Mouse (Mus musculus) frontal cortex, postnatal 25 days (tissue): Measurements from ENCODE around the gene Noxo1.
"Not testable (repeated sequence)": the region's sequence is repeated elsewhere in the genome, so short reads cannot be mapped to it uniquely, and the experiment has no call there.

ENCODE experiments used
- DNase-seq, 2 experiments: peaks; one replicate each; pipeline ENCODE4 v3.0.0; 2022; ENCODE audit warnings: low spot score in 2 of 2

The Noxo1 gene

DNA sequence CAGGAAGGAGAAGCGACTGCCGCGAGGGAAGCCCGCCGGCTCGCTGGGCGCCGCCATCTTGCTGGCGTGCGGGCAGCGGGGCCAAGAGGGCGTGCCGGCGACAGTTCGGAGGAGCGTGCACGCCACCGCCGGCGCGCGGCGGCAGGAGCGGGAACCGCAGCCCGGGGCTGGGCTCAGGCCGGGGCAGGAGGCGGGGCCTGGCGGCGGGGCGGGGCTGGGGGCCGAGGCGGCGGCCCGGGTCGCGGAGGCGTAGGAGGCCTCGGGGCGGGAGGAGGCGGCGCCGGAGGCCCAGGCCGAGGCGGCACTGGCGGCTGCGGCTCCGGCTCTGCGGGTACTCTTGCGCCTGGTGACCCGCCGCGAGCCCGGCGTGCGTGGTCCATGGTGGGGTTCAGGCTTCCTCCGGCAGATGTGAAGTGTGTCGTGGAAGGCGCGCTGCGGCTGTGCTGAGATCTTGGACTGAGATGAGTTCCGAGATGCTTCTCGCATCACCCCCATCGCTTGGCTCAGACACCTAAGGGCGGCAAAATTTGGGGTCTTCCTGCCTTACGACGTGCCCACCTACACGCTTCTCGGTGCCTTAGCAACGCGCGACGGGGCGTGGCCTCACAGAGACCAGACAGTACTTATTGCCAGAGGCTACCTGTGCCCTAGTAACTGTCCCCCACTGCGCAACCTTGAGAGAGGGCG lies at the start of gene Noxo1, which contains the start of gene Gfer:
TSS of gene Noxo1 (plus strand) at position 224 of the 687 bp plus-strand sequence.
TSS of gene Gfer (minus strand) at position 146 of the 687 bp plus-strand sequence.
- DNase-seq, result peak; percentile 52 to 67

DNA sequence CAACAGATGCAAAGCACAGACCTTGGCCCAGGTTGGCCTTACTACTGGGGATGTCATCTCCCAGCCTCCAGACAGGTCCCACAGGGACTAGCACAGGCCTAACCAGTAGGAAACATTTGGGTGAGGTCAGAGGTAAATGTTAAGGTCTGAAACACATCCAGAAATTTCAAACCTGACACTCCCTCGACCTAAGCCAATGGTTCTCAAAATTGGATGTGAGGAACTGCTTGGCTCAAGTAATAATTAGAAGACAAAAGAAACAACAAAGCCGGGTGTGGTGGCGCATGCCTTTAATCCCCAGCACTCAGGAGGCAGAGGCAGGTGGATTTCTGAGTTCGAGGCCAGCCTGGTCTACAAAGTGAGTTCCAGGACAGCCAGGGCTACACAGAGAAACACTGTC lies 49.7 kb upstream of the Noxo1 start:
- DNase-seq, result no peak

DNA sequence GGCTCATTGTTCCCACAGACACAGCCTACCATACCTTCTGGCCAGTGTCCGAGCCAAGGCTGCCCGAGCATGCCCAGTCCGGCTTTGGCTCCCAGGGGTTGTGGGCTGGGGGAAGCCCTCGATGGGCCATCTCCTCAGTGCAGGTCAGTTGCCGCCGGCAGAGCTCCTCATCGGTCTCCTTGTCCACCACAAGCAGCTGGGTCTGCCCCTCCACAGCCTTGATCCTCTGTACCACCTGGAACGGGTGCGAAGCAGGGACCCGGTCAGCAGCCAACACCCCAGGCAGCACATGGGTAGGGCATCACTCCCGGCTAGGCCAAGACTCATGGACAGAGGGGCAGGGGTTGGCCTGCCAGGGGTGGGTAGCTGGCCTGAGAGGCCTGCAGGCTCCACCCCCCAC lies 48.5 kb upstream of the Noxo1 start:
- no peak for DNase-seq

DNA sequence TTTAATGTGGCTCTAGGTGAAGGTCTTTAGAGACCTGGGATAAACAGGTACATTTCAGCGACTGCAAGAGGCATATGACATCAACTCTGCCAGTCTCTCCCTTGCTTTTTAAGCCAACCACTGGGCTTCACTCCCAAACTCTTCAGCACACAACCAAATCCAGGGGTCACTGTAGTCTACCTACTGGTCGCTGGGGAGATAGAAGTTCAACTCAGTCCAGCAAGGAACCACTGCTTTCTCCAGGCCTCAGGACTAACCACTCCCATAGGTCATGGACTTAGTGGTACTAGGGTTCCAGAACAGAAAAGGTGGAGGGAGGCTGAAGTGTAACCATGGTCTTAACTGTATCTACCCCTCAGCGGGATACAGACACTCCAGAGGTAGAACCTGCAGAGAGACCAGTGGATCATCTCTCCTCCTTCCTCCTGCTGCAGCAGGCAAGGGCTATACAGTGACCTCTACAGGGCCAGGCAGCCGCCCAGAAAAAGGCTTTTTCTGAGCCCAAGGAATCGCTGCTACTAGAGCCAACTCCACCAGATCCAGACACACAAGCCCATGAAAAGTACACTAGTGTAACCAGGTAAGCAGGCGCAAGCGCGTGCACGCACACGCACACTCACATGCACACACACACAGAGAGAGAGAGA lies 47.2 kb upstream of the Noxo1 start:
- no peak for DNase-seq

DNA sequence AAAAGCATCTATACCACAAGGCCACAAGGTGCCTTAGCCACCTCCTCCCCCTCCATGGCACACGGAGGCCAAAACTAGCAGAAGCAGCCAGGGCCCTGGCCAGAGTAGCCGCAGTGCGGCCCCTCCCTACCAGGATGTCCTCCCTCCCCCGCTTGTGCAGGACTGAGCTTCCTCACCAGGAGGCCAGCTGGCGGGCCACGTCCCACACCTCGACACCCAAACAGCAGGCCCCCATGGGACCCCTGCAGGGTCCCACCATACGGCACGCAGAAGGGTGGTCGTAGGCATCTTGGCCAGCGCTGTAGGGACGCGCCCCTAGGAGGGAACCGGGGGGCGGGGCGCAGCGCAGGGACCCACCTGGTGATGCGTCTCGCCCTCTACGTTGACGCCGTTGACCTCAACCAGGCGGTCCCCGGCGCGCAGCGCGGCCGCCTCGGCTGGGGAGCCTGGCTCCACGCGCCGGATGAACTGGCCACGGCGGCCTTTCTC lies 46.4 kb upstream of the Noxo1 start:
- DNase-seq, result no peak

DNA sequence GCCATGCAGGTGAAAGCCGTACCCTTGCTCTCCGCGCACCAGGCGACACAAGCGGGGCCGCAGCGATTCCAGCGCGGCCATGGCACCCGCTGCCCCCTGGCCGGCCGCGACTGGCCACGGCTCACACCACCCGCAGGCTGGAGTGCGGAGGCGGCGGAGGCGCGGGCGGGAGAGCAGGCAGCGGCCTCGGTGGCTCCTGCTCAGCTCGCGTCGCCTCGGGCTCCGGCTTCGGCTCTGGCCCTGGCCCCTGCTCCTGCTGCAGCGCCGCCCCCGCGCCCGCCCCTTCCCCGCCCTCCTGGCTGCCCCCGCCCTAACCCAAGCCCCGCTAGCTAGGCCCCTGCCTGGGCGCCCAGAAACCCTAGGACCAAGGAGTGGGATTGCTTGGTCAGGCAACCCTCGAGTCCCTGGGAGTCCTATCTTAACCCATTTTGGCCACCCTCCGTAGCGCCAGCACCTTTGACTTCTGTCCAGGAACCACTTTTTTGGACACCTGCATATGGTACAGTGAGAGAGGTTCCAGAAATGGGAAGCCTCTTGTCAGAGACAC lies 45.9 kb upstream of the Noxo1 start, which contains the start of gene Slc9a3r2:
TSS of gene Slc9a3r2 (minus strand) at position 258 of the 547 bp plus-strand sequence.
- DNase-seq, result no peak

DNA sequence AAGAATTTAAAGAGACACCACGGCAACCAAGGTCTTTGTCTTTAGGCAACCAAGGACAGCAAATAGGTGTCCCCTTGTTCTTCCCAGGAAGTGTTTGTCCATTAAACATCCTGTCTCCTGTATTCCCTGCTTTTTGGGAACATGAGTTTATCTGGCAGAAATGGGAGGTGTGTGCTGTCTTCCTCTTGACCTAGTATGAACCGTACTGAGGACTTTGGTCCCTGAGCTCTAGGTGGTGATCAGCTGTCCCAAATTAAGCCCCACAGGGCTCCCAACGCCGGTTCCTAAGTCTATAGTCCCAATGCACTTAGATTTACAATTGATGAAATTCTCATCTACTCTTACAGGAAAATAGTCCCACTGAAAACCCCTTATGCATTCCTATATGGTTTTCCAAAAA lies 45.3 kb upstream of the Noxo1 start:
- DNase-seq, result no peak

DNA sequence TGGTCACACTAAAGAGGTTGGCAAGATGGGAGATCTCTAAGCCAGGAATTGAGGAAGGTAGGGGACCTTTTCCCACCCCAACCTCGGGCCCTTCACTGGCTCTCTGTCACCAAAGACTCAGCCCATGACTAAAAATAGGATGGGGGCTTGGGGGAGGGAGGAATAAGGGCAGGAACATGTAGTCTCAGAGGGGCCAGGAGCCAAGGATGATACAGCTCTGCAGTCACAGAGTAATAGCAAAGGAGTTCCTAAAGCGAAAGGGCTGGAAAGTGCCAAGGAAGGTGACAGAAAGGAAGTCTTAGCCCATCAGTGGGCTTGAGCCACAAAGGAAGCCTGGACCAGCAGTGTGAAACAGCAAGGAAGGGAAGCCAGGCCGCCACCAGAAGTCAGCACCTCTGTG lies 44.2 kb upstream of the Noxo1 start:
- no peak for DNase-seq

DNA sequence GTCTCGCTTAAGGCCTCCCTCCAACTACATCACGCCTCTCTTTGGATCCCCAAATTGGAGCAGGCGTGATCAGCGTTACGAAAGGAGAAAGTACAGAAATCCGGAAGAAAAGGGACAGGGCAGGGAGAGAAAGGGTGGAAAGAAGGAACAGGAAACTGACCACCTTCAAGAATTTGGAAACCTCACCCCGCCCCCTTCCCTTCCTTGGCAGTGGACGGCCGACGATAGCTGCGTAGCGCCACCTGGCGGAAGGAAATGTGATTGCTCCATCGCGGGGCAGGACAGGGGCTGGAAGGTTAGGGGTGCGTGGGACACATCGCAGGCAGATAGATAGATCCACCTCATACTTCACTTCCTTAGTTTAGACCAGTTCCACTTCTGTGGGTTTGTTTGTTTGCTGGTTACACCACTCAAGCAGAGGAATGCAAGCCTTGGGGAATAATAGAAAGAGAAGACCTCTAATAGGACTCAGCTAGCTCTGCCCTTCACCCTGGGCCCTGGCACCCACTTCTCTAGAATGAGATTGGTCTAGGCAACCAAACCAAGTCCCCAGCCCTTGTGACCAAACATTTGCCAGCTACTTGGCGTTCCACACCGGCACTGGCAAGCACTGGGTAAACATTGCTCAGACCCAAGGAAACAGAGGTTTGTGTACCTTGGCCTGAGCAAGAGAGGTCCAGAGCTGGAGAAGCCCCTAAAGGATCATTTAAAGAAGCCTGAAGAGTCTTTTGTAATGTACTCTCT lies 41.9 kb upstream of the Noxo1 start:
- DNase-seq, result peak in 1 of 2 experiments; percentile 50

DNA sequence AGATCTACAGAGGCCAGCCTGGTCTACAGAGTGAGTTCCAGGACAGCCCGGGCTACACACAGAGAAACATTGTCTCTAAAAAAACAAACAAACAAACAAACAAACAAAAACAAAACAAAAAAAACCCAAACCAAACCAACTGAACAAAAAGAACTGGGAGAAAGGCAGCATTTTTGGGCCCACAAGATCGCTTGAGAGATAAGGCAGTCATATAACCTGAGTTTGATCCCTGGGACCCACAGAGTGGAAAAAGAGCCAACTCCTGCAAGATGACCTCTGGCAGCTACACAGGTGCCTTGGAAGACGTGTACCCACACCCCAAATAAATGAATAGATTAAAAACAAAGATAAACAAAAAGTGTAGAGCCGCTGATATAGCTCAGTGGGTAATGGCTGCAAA lies 41.1 kb upstream of the Noxo1 start:
- DNase-seq, result no peak

DNA sequence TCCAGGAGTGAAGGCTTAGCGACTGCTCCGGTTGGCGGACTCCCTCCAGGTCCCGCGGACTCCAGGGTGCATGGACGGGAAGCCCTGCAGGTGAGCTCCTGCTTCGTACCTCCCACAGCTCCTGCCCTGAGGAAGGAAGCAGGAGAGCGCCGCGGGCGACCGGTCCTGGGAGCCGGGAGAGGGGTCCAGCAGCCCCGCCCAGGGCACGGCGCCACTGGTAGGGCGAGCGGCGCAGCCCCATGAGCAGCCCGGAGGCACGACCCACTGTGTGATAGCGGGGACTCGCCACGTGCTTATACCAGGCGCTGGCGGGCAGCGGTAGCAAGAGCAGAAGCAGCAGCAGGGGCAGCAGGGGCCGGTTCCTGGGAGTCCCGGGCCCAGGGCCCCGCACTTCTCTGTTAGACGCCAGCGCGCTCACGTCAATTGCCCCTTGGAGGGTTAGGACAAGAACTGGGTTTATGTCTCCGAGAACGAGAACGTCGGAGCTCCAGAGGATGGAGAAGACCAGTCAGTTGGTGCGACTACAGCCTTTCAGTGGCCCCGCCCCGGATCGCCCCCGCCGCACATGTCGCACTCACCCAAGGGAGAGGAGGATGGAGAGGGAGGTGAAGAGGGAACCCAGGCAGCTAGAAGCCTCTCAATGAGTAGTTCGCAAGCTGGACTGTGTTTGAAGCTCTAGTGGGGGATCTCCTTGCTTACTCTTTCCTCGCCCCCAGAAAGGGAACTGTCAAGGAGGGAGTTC lies 37.8 kb upstream of the Noxo1 start, which contains the start of gene Npw:
TSS of gene Npw (minus strand) at position 441 of the 742 bp plus-strand sequence.
- DNase-seq, result no peak

DNA sequence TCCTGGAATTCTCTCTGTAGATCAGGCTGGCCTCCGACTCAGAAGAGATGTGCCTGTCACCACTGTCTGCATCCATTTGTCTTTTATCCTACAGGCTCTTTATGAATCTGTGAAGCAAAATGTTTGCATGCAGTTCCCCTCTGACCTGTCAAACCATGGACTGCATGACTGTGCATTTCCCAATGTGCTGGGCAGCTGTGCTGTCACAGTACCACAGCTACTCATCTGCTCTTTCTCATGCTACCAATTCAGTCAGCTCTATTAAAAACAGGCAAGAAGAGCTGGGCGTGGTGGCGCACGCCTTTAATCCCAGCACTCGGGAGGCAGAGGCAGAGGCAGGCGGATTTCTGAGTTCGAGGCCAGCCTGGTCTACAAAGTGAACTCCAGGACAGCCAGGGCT lies 29.0 kb upstream of the Noxo1 start:
- DNase-seq, result not testable (repeated sequence)

DNA sequence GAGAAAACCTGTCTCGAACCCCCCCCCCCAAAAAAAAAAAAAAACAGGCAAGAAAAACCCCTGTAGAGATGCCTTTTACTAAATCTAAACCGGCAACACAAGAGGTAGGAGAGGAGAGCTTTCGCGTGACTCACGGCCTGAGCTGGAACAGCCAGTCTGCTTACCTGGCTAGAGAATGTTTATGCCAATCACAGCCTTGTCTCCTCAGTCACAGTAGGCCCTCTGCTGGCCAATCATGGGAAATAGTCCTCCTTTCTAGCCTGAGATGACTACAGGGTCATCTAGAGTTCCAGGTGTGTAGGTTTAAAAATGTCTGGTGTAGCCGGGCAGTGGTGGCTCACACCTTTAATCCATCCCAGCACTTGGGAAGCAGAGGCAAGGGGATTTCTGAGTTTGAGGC lies 28.6 kb upstream of the Noxo1 start:
- peak in 1 of 2 experiments; percentile 48 for DNase-seq

DNA sequence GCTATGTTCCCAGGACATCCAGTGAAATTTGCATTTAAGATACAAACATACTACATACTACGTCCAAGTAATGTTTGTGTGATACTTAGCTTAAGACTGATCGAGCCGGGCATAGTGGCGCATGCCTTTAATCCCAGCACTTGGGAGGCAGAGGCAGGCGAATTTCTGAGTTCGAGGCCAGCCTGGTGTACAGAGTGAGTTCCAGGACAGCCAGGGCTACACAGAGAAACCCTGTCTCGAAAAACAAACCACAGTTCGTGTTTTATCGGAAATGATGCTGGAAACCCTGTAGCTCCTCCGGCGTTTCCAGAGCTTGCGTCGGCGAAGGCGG lies 26.9 kb upstream of the Noxo1 start:
- DNase-seq, result not testable (repeated sequence)

DNA sequence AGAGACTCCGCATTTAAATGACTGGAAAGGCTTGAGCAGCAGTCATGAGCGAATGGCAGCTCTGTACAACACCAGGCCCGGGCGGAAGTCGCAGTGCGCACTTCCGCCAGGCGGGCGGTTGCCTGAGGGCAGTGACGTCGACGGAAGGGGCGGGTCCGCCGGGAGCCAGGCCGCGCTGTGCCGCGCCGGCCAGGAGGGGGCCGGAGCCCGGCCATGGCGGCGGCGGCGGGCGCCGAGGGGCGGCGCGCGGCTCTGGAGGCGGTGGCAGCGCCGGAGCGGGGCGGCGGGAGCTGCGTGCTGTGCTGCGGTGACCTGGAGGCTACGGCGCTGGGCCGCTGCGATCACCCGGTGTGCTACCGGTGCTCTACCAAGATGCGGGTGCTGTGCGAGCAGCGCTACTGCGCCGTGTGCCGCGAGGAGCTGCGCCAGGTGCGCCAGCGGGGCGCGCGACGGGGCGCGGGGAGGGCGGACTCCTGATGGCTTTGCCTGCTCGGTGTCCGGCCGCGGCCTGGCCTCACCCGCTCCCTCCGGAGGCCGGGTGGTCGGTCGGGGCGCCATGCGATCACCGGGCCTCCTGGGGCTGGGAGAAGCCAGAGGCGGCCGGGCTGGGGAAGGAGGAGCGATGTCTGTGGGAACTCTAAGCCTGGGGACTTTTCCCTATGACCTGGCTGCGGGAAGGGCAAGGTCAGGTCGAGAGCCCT lies 26.3 kb upstream of the Noxo1 start, which contains the start of gene Zfp598:
TSS of gene Zfp598 (plus strand) at position 143 of the 701 bp plus-strand sequence.
- DNase-seq, result peak; percentile 78 to 91

DNA sequence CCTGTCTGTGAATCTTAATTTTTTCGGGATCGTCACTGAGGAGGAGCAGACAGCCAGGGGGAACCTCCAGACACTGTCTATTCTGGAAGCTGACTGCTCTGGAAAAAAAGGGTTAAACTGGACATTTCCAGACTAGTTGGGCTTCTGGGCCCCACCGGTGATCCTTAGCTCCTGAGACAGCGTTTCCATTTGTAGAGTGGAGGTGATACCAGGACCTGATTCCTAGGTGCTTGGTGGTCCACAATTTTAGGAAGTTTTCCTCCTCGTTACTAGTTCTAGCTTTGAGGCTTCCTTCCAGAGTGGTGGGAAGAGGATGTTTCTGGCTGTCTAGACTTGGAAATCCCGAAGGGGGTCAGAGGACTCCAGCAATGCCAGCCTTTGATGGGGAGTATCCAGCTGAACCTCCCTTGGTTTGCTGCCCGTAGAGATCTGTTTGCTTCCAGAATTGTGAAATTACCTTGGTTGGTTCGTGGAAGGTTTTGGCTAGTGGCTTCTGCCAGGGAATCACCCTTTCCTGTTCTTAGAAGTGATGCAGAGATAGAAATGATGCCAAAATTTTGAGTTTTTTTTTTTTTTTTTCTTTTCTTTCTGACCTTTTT lies 25.7 kb upstream of the Noxo1 start:
- no peak for DNase-seq

DNA sequence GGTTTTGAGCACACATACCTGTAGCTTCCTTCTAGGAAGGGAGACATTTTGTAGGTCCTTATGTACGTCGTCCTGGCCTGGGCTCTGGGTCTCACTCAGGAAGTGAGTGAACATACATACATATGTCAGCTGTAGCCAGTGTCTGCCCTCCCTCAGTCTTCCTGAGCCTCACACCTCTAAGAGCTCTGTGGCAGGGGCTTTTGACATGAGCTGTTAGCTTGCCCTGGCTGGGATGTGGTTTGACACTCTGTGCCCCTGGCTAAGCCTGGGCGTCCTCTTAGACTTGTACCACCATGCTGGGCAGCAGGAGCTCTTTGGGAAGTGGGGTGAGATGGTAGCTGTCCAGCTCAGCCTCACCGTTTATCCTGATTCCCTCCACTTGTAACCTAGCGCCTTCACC lies 24.7 kb upstream of the Noxo1 start:
- DNase-seq, result no peak

DNA sequence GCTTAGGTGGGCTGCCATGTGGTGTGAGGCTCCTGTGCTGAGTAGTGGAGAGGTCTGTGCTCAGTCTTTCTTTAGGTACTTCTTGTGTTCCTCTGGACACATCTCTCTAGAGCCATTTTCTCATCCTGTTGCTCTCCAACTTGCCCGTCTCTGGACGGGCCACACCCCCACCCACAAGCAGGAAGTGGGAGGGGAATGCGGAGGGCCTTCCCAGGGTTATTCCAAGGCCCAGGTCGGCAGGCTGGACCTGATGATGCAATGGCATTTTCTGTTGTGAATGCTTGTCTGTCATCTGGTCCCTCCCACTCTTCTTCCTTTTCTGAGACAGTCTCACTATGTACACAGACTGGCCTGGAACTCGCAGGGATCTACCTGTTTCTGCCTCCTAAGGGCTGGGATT lies 23.9 kb upstream of the Noxo1 start:
- DNase-seq, result no peak

DNA sequence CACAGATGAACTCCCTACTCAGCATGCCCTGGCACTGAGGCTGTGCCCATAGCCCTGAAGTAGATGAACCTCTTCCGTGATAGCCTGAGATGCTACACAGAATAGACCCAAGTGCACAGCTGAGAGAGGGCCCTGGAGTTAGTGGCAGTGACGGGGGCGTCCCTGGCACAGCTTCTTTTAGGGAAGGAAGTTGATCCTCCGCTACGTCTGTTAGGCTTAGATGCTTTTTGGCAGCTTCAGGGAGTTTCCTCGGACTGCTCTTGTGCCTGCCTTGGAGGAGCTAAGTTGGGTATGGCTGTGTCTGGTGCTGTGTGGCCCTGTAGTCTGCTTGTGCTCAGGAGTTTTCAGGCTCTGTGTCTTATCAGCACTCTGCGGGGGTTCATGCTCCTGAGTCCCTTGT lies 21.8 kb upstream of the Noxo1 start:
- DNase-seq, result no peak

DNA sequence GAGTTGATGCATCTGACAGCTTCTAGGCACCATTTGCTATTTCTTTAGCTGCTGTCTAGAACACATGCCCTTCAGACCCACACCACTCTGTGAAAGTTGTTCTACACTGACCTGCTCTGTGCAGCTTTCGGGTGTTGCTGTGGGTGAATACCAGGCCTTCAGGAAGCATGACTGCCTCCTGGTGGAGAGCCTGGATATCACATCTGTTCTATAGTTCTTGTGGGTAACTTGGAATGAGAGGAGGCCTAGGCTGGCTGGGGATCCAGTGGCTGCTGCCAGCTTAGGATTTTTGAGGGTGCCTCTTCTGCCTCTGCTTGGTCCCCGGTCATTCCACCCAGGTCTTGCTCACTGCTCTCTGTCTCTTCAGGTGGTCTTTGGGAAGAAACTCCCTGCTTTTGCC lies 19.8 kb upstream of the Noxo1 start:
- DNase-seq, result peak in 1 of 2 experiments; percentile 46
